Comparison of ENCODE assay signal across 1 mouse cellular context in the genomic region with DNA sequence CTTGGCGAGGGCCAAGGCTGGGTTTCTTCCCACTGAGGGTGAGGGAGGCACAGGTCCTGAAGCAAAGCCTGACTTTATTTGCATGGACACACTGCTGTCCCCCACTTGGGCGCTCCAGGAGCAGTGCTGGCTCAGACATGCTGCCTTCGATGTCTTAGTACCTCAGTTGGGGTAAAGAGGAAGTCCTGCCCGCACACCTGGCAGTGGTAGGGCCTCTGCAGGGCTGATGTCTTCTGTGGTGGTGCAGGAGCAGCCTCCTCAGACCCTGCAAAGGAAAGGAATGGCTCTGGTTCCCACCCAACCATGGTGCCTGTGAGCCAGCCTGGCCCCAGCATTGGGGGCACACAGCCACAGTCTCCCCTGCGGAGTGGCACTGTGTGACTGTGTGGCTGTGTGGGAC.
TF ChIP-seq lines count a peak whose summit lies in the region.

No protein-coding gene starts in this region.

TF ChIP-seq in CH12.LX, 34 proteins besides CTCF, POLR2A, EP300 and RAD21:
- TF ChIP-seq USF1 (IDR thresholded peaks at IDR 0.05; ENCODE audit: low read depth, low read length) = no peak
- TF ChIP-seq CHD1 (IDR thresholded peaks at IDR 0.05; ENCODE audit: low read depth, low read length) = no peak
- TF ChIP-seq SMC3 (IDR thresholded peaks at IDR 0.05; ENCODE audit: low read depth, low read length) = no peak
- no peak for TF ChIP-seq NELFE (IDR thresholded peaks at IDR 0.05; ENCODE audit: low read depth, low read length)
- no peak for TF ChIP-seq ZKSCAN1 (IDR thresholded peaks at IDR 0.05; ENCODE audit: borderline replicate concordance, low read depth, low read length)
- TF ChIP-seq IRF4 (IDR thresholded peaks at IDR 0.05; ENCODE audit: low read depth, low read length) = no peak
